Mouse (Mus musculus): Measurements from ENCODE around the gene Eid3.

- TF ChIP-seq CTCF (IDR thresholded peaks at IDR 0.05; ENCODE audit: low read depth) = no peak
- no peak for TF ChIP-seq EP300 (IDR thresholded peaks at IDR 0.05; ENCODE audit: low read depth)
These were observed 22.3 kb upstream of the Eid3 start for GRCm38 (mm10) chr10:82844090-82844489.

Data from heart, postnatal 0 days (tissue).